Mouse (Mus musculus): ENCODE data around the gene Fam124b. TPM values are rescaled to one million over a fixed set of nuclear protein-coding genes. Genes with fewer than 3 reads are reported as not detected.

Gene Fam124b
- total RNA-seq, 1 experiment from 2014 or later = 0.09 TPM

DNA sequence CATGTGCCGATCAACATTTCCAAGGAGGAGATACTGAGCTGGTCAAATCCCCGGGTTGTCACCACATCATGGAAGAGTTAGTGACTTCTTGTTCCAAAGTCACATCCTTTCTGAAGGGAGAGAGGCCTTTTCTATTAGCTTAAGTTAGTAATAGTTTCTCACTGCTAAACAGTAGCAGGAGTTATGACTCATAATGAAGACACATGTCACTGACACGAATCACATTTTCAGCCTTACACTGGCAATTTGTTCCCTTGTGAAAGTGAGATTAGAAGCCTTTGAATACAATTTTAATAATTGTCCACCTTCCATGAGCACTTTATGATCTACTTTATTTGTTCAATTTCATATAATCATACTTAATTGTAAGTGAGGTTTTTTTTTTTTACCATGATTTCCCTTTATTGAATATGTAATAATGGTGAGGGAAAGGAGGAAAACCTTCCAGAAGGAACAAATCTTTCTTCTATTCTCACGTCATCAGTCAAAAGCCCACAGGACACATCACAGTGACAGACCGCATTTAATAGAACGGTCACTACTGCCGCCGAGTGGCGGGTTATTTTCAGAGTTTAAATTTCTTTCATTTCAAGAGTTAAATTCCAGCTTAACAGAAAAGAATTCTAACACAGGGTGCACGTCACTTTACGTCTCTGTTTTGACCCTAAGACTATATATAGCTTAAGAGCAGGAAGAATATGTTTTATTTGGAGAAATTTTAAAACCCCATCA lies 40.5 kb downstream of the Fam124b start:
- DNase-seq = no peak

DNA sequence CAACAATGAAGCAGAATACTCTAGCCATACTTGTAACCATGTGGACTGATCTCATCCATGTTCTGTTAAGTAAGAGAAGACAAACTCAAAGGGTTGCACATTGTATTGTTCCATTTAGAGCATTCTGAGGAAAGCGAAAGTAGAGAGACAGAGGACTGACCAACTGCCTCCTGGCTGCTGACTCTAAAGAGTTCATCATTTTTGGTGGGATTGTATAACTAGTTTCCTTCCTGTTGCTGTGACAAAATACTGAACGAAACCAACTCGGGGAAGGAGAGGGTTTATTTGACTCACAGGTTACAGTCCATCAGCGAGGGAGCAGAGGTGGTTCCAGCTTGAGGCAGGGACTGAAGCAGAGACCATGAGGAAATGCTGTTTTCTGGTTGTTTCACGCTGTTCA lies 50.6 kb downstream of the Fam124b start:
- no peak for DNase-seq

DNA sequence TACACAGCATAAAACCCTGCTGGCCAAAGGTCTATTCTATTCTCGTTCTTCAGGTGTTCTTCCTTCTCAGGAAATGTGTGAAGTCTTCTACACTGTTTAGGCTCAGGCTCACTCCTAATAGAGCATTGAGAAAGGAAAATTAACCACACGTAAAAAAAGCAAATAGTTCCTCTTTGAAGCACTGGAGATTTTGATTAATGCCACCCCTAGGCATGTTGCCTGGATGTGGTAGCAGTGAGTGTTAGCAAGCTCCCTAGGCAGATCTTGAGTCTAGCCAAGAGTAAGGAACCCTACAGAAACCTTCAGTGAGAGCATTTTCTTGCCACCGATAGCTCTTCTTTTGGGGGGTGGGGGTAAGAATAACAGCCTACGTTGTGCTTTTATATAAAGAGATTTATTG lies 51.7 kb downstream of the Fam124b start:
- DNase-seq = no peak

DNA sequence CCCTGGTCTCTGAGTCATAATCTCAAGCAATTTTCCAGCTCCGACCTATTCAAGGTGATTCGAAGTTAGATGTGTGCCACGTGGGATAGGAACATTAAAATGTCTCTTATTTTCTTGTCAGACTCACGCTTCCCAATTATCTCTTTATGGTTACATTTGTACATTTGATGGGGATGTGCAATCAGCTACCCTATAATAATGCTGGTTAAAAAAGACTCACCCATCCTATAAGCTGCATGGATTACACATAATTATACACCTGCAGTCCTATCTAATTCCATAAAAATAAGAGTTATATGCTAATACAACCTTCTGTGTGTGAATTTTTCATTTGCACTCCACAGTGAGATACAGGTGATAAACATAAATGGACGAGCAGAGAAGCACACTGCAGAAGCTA lies 52.9 kb downstream of the Fam124b start:
- no peak for DNase-seq

DNA sequence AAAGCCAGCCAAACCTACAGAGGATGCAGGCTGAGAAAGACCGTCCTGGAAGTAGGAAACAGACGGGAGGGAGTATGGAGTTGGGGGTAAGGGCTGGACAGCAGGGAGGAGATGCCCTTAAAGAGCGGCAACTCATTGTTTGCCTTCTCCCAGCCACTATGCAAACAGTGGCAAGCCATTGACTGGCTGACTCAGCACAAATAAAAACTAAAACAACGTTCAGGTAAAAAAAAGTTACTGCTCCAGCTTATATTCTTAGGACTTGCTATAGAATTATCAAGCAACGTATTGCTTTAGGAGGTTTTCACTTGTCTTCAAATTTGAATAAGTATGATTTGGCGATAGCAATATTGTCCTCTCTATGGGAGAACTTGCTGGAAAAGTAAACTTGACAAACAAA lies 55.3 kb downstream of the Fam124b start:
- no peak for DNase-seq

DNA sequence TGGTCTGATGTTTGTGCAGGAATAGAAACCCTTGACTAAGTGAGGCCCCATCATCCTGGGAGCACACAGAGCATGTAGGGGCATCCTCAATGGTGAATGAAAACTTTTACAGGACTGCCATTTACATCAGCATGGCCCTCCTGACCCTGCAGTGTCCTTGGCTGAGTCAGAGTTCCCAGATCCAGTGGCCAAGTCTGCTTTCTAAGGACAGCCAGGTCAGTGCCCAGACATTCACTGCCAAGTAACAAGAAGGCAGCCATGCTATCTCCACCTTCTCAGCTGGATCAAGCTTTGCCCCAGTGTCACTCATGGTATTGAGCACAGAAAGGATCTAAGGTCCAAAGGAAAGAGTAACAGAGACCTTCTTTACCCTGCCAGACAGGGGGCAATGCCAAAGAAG lies 58.7 kb downstream of the Fam124b start:
- peak; percentile 53 for DNase-seq

DNA sequence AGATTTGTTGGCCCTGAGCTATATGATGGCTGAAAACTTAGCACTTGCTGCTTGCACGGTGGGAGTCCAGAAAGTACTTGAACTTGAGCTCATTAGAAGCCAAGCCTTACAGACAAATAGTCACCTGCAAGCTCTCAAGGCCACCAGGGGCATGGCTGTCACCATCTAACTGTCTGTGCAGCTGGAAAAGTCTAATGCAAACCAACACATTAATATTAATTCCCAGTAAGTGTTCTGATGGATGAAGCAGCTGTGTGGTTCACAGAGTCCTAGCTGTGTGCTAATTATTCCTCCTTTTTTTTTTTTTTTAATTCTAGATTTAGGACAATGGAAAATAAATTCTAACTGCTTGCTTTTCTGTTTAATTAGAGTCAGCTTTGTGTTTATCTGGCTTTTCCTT lies 63.4 kb downstream of the Fam124b start:
- DNase-seq = no peak

DNA sequence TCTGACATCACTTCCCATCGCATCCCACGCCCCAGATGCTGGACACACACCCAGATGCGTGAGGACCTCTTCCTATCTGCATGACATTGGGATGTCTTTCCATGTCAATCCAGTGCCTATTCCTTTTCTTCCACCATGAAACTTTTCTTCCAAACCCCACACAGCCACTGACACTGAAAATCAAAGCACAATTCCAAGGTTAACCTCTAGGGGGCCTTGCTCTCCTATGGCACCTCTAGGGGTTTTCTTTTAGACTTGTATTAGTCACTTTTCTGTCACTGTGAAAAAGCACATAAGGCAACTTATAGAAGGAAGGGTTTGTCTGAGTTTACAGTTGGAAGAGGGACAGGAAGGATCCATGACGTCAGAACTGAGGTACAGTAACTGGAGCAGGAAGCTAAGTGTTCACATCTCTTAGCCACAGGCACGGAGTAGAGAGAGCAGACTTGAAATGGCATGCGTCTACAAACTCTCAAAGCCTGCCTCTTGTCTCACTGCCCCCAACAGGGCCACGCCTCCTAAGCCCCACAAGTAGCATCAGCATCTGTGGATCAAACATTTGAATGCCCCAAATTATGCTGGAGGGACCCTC lies 65.1 kb downstream of the Fam124b start:
- no peak for DNase-seq

DNA sequence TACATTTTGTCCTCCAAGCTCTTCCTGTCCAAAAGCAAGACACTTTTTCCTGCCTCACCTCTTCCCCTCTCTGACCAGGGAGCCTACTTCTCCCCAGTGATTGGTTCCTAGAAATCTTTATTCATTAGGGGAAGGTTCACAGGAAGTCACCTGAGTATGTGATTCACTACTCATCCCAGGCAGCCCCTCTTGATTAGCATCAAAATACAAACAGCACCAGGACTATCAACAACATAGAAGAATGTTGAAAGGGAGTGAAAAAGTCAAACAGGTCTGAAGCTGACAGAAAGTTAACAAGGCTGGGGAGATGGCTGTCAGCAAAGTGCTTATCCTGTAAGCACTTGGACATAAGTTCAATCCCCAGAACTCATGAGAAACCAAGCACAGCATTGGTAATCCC lies 67.6 kb downstream of the Fam124b start:
- no peak for DNase-seq

Other genes with a start within 250 kb of the Fam124b start
- 110 and 135 TPM in 2 replicates for gene Cul3, start 122.0 kb upstream of the Fam124b start, total RNA-seq (2021)
- gene Gm45261, start 243.0 kb upstream of the Fam124b start, total RNA-seq (2021) = not detected in 2 replicates

All from adrenal gland, postnatal 25 days (tissue).